Mouse (Mus musculus) lung, postnatal 14 days (tissue): ENCODE results near the gene Sars2.
A peak's percentile ranks its signal among the peaks of the same experiment; 100 is the strongest.

Source experiments
- DNase-seq: peaks from one replicate; pipeline ENCODE4 v3.0.0; 2021

The Sars2 gene

GRCm38 (mm10) chr7:28727649-28728340, 14.0 kb upstream of the Sars2 start:
- DNase-seq, result no peak

GRCm38 (mm10) chr7:28732341-28733142, 9.2 kb upstream of the Sars2 start:
- DNase-seq, result peak; percentile 85

- DNase-seq, result no peak
Observed at GRCm38 (mm10) chr7:28733211-28733610, 8.6 kb upstream of the Sars2 start.

GRCm38 (mm10) chr7:28735701-28736100, 6.1 kb upstream of the Sars2 start:
- DNase-seq, result peak; percentile 24

GRCm38 (mm10) chr7:28739829-28740228, 2.0 kb upstream of the Sars2 start:
- no peak for DNase-seq

- no peak for DNase-seq
Observed at GRCm38 (mm10) chr7:28740949-28741348, 843 bp upstream of the Sars2 start.

GRCm38 (mm10) chr7:28741368-28741708, 454 bp upstream of the Sars2 start:
- DNase-seq, result no peak

GRCm38 (mm10) chr7:28749935-28750334, 8.1 kb downstream of the Sars2 start:
- DNase-seq, result no peak

- no peak for DNase-seq
Observed at GRCm38 (mm10) chr7:28756079-28756478, 14.3 kb downstream of the Sars2 start, which contains the start of gene Ccer2. TSS of gene Ccer2 (plus strand) at chr7:28756174.

- no peak for DNase-seq
Observed at GRCm38 (mm10) chr7:28758623-28759022, 16.8 kb downstream of the Sars2 start.

- no peak for DNase-seq
Observed at GRCm38 (mm10) chr7:28761907-28762306, 20.1 kb downstream of the Sars2 start.

- no peak for DNase-seq
Observed at GRCm38 (mm10) chr7:28765211-28765610, 23.4 kb downstream of the Sars2 start.

- peak; percentile 96 for DNase-seq
Observed at GRCm38 (mm10) chr7:28766173-28766879, 24.5 kb downstream of the Sars2 start, which contains the start of gene Sirt2. TSS of gene Sirt2 (plus strand) at chr7:28766735.

GRCm38 (mm10) chr7:28766910-28767309, 25.1 kb downstream of the Sars2 start:
- DNase-seq, result no peak

- no peak for DNase-seq
Observed at GRCm38 (mm10) chr7:28767462-28767965, 25.7 kb downstream of the Sars2 start, which contains the start of gene Nfkbib. TSS of gene Nfkbib (minus strand) at chr7:28767512.

- no peak for DNase-seq
Observed at GRCm38 (mm10) chr7:28769414-28769958, 27.7 kb downstream of the Sars2 start.

GRCm38 (mm10) chr7:28770309-28770708, 28.5 kb downstream of the Sars2 start:
- no peak for DNase-seq

- peak; percentile 35 for DNase-seq
Observed at GRCm38 (mm10) chr7:28771867-28772266, 30.1 kb downstream of the Sars2 start.

GRCm38 (mm10) chr7:28773163-28773562, 31.4 kb downstream of the Sars2 start:
- DNase-seq, result no peak

- no peak for DNase-seq
Observed at GRCm38 (mm10) chr7:28774164-28774563, 32.4 kb downstream of the Sars2 start.

- DNase-seq, result no peak
Observed at GRCm38 (mm10) chr7:28775129-28775528, 33.3 kb downstream of the Sars2 start.

GRCm38 (mm10) chr7:28778825-28779224, 37.0 kb downstream of the Sars2 start:
- DNase-seq, result no peak

- DNase-seq, result peak; percentile 94
Observed at GRCm38 (mm10) chr7:28780067-28780658, 38.4 kb downstream of the Sars2 start.
